Mouse (Mus musculus) layer of hippocampus, adult 2 months (tissue): ENCODE measurements around the gene Zfp46. TPM values are rescaled to one million over a fixed set of nuclear protein-coding genes. Genes with fewer than 3 reads are reported as not detected.

Experiments used
- DNase-seq, 2 experiments: peaks; one replicate each; pipeline ENCODE4 v3.0.0; 2022; ENCODE audit warnings: low spot score in 2 of 2
- H3K27ac ChIP-seq: fragments of 200-600 bp; 2 replicates; pipeline ENCODE4 v1.8.1; 2022
- H3K4me3 ChIP-seq: fragments of 200-600 bp; 2 replicates; pipeline ENCODE4 v1.8.1; 2022; ENCODE audit warnings: mild to moderate bottlenecking
- CTCF ChIP-seq: fragments of 200-600 bp; conservative IDR thresholded peaks from 2 replicates; pipeline ENCODE4 v1.8.1; 2022; ENCODE audit warnings: antibody characterized with exemption, mild to moderate bottlenecking, moderate library complexity
- total RNA-seq, 2 experiments: library from RNA; stranded (reverse); gene quantifications; 2 replicates each; pipeline ENCODE4 v1.2.3; 2021

The Zfp46 gene
- total RNA-seq, 2 experiments from 2014 or later: 44.2 to 49.0 TPM

DNA sequence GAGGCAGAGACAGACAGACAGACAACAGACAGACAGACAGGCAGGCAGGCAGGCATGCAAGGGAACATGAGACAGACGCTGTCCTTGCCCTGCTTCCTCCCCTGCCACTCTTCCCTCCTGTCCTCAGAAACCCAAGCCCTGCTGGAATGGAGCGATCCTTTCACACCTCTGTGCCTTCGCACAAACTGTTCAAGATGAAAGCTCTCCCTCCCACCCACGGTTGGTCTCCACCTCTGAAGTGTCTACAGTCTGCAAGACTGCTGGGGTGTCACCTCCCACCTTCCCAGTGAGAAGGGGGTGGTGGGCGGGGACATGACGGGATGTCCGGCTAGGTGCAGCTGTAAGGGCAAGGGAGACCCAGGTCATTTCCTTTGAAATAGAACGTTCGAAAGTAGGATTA is 2.9 kb upstream of the Zfp46 start:
- no peak for TF ChIP-seq CTCF
- Histone ChIP-seq H3K4me3 (no peak overlapping the region), H3K27ac (no peak overlapping the region)
- no peak for DNase-seq

DNA sequence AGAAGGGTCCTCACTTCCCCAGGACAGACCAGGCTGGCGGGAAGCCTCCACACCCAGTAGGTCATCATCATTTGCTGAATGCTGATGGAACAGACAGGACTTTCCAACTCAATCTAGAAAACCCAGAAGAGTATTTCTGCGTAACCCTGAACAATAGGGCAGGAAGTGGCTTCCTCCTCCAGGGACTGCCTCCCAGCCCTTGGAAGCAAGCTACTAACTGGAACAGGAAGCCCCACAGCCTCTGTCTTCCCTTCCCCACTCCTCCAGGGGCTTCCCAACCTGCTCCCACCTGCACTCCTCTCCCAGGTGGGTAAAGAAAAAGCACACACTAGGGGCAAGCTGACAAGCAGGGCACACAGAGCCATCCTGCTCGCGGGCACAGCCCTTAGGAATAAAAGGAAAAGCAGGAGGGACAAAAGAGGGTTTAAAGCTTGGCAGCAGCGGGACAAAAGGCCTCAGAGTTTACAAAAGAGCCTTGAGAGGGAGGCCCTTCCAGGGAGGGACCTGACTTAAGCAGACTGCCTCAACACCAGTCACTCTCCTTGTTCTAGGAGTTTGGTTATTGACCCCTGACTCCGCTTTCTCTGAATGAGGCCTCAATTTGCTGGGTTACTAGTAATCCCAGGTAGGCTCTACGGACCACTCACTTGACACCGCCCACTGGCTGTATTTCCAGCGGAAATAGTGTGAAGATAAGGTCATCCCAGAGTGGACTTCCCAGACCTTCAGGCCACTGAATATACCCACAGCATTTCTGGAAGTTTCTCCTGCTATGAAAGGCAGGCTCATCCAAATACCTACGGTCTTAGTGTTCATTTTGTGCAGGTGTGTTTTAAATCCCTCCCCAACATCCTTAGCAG is 1.6 kb upstream of the Zfp46 start:
- peak overlapping the region; percentile 98 for H3K27ac ChIP-seq
- TF ChIP-seq CTCF: no peak
- H3K4me3 ChIP-seq: no peak overlapping the region
- no peak for DNase-seq

DNA sequence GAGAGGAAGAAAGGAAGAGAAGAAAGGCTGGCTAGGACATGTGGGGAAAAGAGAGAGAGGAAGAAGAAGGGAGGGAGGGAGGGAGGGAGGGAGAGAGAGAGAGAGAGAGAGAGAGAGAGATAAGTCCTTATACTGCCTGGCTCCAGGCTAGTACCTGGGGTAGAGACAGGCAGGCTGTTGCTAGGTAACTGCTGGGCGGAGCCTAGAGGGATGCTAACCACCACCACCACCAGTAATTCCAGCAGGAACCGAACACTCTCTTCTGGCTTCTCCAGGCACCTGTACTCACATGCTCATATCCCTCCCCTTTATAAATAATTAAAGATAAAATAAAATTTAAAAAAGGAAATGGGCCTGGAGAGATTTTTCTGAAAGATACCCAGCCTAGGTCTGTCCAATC is 700 bp upstream of the Zfp46 start:
- no peak for DNase-seq
- Histone ChIP-seq H3K27ac (peak overlapping the region; percentile 98), H3K4me3 (peak overlapping the region; percentile 92; the same call in 1 of the 2 replicates)
- no peak for TF ChIP-seq CTCF

DNA sequence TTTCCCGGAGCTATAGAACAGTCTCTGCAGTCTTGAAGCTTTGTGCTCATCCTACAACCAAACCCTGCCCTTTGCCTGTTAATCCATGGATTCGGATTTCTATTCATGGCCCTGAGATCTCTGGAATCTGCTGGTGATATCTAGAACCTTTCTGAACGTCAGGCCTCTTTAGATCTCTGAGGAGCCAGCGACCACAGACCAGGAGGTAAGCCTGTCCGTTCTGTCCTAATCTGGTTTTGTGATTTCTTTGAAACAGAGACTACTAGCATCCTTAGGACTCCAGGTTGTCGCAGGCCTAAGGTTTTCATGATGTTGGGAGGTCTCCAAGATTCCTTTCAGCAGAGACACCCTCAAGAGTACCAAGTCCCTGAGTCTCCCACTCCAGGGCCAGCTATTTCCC is 408 bp downstream of the Zfp46 start:
- no peak for DNase-seq
- TF ChIP-seq CTCF: no peak
- Histone ChIP-seq H3K27ac (peak overlapping the region; percentile 98), H3K4me3 (peak overlapping the region; percentile 92)

DNA sequence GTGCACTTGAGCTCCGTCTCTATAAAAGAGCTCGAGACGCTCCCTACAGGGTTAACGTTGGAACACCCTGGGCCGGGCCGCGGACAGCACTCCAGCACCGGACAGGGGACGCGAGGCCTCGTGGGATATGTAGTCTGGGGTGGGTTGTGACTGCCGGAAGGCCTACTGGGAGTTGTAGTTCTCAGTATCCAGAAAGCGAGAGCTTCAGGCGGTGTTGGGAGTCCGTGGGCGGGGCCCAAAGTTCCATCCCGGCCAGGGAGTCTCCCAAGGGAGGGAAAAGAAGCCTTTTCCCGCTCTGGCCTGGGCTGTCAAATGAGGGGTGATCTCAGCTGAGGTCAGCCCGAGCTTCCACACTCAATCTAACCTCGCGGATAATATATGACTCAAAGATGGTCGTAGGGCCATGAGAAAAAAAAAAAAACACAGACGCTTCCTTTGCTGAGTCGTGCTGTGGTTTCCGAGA is 896 bp downstream of the Zfp46 start:
- DNase-seq: peak; percentile 92 to 97
- no peak for TF ChIP-seq CTCF
- peak overlapping the region; percentile 98 for H3K27ac ChIP-seq
- peak overlapping the region; percentile 92 for H3K4me3 ChIP-seq

DNA sequence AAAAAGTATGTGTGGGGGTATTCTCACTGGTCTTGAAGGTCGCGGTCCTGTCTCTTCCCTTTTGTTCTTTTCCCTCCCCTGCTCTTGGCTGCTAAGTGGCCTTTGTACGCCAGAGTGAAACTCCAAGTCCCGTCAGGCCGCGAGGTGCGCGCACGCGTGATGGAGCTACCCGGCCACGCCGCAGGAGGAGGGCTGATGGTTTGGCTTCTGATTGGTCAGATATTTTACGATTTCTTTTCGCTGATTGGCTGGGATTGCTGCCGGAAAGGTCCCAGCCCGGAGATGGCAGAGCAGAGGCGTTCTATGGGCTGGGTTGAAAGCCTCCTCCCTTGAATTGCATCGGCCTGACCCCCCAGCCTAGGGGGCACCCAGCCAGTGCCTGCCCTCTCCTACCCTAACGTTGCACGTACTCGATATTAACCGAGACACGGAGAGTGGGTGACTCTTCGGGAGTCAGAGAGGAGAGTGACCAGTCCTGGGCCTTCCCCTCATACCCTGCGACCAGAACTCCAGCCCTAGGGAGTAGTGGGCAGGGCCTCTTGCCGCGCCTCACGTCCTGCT is 1.4 kb downstream of the Zfp46 start:
- peak overlapping the region; percentile 92 for H3K4me3 ChIP-seq
- TF ChIP-seq CTCF: no peak; the same call in 1 of the 2 replicates
- peak overlapping the region; percentile 98 for H3K27ac ChIP-seq
- DNase-seq: peak; percentile 94 to 97

DNA sequence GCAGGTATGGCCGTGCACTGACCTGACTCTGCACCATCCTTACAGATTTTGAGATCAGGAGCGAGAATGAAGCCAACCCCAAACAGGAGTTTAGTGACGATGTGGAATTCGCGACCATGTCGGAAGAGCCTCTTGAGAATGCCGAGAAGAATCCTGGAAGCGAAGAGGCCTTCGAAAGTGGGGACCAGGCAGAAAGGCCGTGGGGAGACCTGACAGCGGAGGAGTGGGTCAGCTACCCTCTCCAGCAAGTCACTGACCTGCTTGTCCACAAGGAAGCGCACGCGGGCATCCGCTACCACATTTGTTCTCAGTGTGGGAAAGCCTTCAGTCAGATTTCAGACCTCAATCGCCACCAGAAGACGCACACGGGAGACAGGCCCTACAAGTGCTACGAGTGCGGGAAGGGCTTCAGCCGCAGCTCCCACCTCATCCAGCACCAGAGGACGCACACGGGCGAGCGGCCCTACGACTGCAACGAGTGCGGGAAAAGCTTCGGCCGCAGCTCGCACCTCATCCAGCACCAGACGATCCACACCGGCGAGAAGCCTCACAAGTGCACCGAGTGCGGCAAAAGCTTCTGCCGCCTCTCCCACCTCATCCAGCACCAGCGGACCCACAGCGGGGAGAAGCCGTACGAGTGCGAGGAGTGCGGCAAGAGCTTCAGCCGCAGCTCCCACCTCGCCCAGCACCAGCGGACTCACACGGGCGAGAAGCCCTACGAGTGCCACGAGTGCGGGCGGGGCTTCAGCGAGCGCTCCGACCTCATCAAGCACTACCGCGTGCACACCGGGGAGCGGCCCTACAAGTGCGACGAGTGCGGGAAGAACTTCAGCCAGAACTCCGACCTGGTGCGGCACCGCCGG is 5.7 kb downstream of the Zfp46 start:
- no peak overlapping the region for H3K27ac ChIP-seq
- H3K4me3 ChIP-seq: no peak overlapping the region
- no peak for TF ChIP-seq CTCF
- no peak for DNase-seq

DNA sequence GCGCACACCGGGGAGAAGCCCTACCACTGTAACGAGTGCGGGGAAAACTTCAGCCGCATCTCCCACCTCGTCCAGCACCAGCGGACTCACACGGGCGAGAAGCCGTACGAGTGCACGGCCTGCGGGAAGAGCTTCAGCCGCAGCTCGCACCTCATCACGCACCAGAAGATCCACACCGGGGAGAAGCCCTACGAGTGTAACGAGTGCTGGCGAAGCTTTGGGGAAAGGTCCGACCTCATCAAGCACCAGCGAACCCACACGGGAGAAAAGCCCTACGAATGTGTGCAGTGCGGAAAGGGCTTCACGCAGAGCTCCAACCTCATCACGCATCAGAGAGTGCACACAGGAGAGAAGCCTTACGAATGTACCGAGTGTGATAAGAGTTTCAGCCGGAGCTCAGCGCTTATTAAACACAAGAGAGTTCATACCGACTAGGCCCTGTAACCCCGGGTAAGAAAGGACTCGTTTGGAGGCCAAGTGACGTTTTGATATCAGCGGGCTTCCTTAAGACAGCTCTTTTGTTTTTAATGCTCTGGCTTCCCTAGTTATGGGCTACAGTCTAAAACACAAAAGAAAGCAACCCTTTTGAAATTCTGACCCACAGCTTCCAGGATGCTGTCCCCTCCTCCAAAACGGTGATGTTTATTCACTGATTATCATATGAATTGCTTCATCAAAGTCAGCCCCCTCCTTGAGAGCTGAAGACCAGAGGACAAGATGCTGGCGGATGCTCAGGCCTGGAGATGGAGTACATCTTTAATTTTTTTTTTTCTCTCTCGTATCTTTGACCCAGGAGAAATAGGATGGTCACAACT is 6.5 kb downstream of the Zfp46 start:
- no peak for DNase-seq
- Histone ChIP-seq H3K4me3 (no peak overlapping the region), H3K27ac (no peak overlapping the region)
- no peak for TF ChIP-seq CTCF

DNA sequence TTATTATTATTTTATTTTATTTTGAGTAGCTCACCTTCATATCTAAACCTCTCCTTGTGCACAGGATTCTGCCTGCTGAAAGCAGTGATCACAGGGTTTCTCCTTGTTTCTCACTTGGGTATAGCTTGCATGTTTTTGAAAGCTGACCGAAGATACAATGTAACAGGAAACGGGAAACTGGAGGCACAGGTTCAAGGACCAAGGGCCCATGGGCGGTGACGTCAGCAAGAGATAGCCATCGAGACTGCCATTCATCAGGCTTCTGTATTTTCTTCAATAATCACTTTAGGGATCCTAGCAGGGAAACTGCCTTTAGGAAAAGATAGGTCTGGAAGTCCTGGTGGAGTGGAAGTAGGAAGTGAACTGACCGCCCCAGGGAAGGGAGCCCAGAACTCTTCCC is 7.2 kb downstream of the Zfp46 start:
- DNase-seq: no peak
- no peak overlapping the region for H3K27ac ChIP-seq
- TF ChIP-seq CTCF: no peak
- H3K4me3 ChIP-seq: no peak overlapping the region

DNA sequence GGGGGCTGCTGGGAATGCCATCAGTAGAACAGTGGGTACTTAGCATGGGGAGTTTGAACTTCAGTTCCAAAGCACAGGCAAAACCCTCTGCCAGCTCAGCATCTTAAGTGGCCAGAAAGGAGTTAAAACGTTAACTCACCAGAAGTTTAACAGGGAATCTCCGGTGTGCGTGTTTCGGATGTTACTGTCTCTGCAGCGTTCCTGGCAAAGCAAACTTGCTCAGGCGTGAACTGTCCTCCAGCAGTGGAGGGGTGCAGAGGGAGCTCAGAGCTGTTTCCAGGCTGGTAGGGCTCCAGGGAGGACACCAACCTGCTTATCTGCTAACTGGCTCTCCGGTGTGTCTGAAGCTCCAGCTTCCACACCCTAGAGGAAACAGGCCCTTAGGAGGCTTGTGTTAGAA is 11.5 kb downstream of the Zfp46 start:
- TF ChIP-seq CTCF: no peak
- no peak for DNase-seq
- no peak overlapping the region for H3K4me3 ChIP-seq

DNA sequence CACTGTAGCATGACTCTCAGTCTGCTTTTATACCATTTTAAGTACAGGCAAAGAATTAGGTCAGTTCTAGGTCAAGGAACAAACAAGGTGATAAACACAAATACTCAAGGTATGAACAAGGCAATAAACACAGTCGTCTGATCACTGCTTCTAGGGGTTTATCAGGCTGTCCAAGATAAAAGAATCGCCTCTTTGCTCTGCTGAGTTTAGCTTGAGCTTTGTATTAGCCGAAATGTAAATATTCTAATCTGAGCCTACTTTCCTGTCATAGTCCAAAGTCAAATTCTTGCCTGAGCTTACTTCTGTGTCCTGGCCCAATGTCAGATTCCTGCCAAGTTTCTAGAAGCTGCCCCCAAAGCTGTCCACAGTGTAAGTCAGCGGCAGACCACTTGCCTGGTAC is 18.0 kb downstream of the Zfp46 start:
- TF ChIP-seq CTCF: no peak
- no peak for DNase-seq
- no peak overlapping the region for H3K4me3 ChIP-seq

More for the DNA sequence above, 11.5 kb downstream of the Zfp46 start:
- no peak overlapping the region for H3K27ac ChIP-seq

DNA sequence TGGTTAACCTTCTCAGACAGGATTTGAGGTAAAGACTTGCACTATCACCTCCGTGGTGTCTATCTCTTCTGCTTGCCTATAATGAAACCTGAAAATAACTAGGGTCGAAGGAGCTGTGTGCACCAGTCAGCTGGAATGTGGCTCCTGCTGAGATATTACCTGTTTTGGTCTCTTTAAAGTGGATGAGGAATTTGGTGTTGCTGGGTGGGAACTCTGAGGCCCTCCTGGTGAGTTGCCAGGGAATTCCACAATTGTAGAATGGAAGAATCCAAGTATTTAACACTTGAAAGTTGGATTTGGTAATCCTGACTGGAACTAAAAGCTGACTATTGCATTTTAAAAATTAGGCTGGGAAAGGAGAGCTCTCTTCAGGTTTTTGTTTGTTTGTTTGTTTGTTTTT is 19.7 kb downstream of the Zfp46 start:
- H3K27ac ChIP-seq: no peak overlapping the region
- TF ChIP-seq CTCF: no peak
- DNase-seq: no peak

More for the DNA sequence above, 18.0 kb downstream of the Zfp46 start:
- H3K27ac ChIP-seq: no peak overlapping the region

More for the DNA sequence above, 19.7 kb downstream of the Zfp46 start:
- H3K4me3 ChIP-seq: no peak overlapping the region
